Mouse (Mus musculus) liver, embryonic 14.5 days (tissue): Measurements from ENCODE around the gene Ccdc117. TPM values are rescaled to one million over a fixed set of nuclear protein-coding genes. Genes with fewer than 3 reads are reported as not detected.

ENCODE experiments used
- ATAC-seq: fragments of 200-750 bp; cut with Nextera tagmentation; 2 replicates; pipeline ENCODE4 v1.8.0; 2017; ENCODE audit warnings: moderate number of reproducible peaks, mild to moderate bottlenecking, moderate library complexity; ENCODE audit not compliant: insufficient read depth
- DNase-seq, 3 experiments: peaks; one replicate each; pipeline ENCODE4 v3.0.0-alpha.2; 2012 to 2013; ENCODE audit warnings: low read depth in 3 of 3, low spot score in 3 of 3
- H3K27ac ChIP-seq: fragments of 300-500 bp; sonication (generic); 2 replicates; pipeline ENCODE4 v1.5.1; 2014; ENCODE audit warnings: moderate library complexity, mild to moderate bottlenecking, control low read depth, inconsistent platforms
- H3K27me3 ChIP-seq: fragments of 300-500 bp; sonication (generic); 2 replicates; pipeline ENCODE4 v1.6.1; 2014; ENCODE audit warnings: mild to moderate bottlenecking, low read length, moderate library complexity; ENCODE audit not compliant: control insufficient read depth, insufficient read depth
- H3K36me3 ChIP-seq: fragments of 300-500 bp; sonication (generic); replicated peaks from 2 replicates; pipeline ENCODE4 v1.6.1; 2014; ENCODE audit warnings: low read depth; ENCODE audit not compliant: control insufficient read depth, insufficient read depth
- H3K4me1 ChIP-seq, 2 experiments: fragments of 200-500 bp in 1 of 2; fragments of 300-500 bp in 1 of 2; sonication (generic) in 1 of 2; replicated peaks; 2 replicates each; pipeline ENCODE4 v1.6.1; 2012 to 2014; ENCODE audit warnings: antibody characterized with exemption in 1 of 2, inconsistent platforms in 1 of 2, low read length in 1 of 2; ENCODE audit not compliant: control insufficient read depth in 2 of 2, insufficient read depth in 2 of 2
- H3K4me2 ChIP-seq: fragments of 300-500 bp; sonication (generic); 2 replicates; pipeline ENCODE4 v1.6.1; 2014; ENCODE audit warnings: low read depth, mild to moderate bottlenecking, control low read depth, moderate library complexity
- H3K4me3 ChIP-seq, 2 experiments: fragments of 200-500 bp in 1 of 2; fragments of 300-500 bp in 1 of 2; sonication (generic) in 1 of 2; 2 replicates each; pipeline ENCODE4 v1.5.1; 2012 to 2014; ENCODE audit warnings: low read depth in 2 of 2, low read length in 2 of 2, mild to moderate bottlenecking in 2 of 2, control low read depth in 1 of 2, inconsistent platforms in 1 of 2, moderate library complexity in 1 of 2; ENCODE audit not compliant: insufficient read depth in 1 of 2
- H3K9ac ChIP-seq: fragments of 300-500 bp; sonication (generic); replicated peaks from 2 replicates; pipeline ENCODE4 v1.6.1; 2014; ENCODE audit warnings: mild to moderate bottlenecking, control low read depth, moderate library complexity
- H3K9me3 ChIP-seq: fragments of 300-500 bp; sonication (generic); 2 replicates; pipeline ENCODE4 v1.6.1; 2016; ENCODE audit warnings: low read length, mixed read lengths; ENCODE audit not compliant: control insufficient read depth
- CTCF ChIP-seq: IDR thresholded peaks from 2 replicates; pipeline ENCODE4 v1.5.1; 2016; ENCODE audit warnings: antibody characterized with exemption, low read depth, control low read depth
- EP300 ChIP-seq: IDR thresholded peaks from 2 replicates; pipeline ENCODE4 v1.6.1; 2016; ENCODE audit warnings: antibody characterized with exemption, low read depth
- whole genome bisulfite sequencing: fragments of 180-500 bp; shearing (Covaris S2); extraction: QIAGEN DNeasy Blood & Tissue Kit; methylation state at CpG from one replicate; pipeline ENCODE4 v1.1.7; 2014; ENCODE audit not compliant: insufficient replicate concordance; 5-methylcytosine and 5-hydroxymethylcytosine counted together
- polyA plus RNA-seq, 2 experiments: library from polyadenylated mRNA; depleted of rRNA in 1 of 2; stranded (reverse) in 1 of 2; unstranded in 1 of 2; fragments of >200 nt; fragmentation: Nextera tagmentation in 1 of 2; extraction: Ambion mirVana in 1 of 2; gene quantifications; 2 replicates each; pipeline versions ENCODE4 v1.2.1 to v1.2.3; 2012 to 2014

Gene Ccdc117
- polyA plus RNA-seq, 2 experiments, result 6.3 to 7.5 TPM

- WGBS, result 85% methylated on average over 11 of the region's 11 CpGs
- Histone ChIP-seq H3K4me3 (peak overlapping the region in 1 of 2 experiments; percentile 91; a peak in 2 of 4 replicates), H3K9ac (peak overlapping the region; percentile 98), H3K4me2 (peak overlapping the region; percentile 80), H3K27me3 (no peaks in the 10 kb centered on the region), H3K27ac (no peak overlapping the region), H3K4me1 (peaks cover 4 to 12% of the 10 kb centered on the region in 2 experiments; a peak in 3 of 4 replicates), H3K36me3 (peaks cover 44% of the 10 kb centered on the region), H3K9me3 (no peaks in the 10 kb centered on the region)
- ATAC-seq (no peak), DNase-seq (no peak)
- TF ChIP-seq EP300 (no peak), CTCF (no peak)
Observed at GRCm38 (mm10) chr11:5522798-5523415, 19.1 kb downstream of the Ccdc117 start.

DNA sequence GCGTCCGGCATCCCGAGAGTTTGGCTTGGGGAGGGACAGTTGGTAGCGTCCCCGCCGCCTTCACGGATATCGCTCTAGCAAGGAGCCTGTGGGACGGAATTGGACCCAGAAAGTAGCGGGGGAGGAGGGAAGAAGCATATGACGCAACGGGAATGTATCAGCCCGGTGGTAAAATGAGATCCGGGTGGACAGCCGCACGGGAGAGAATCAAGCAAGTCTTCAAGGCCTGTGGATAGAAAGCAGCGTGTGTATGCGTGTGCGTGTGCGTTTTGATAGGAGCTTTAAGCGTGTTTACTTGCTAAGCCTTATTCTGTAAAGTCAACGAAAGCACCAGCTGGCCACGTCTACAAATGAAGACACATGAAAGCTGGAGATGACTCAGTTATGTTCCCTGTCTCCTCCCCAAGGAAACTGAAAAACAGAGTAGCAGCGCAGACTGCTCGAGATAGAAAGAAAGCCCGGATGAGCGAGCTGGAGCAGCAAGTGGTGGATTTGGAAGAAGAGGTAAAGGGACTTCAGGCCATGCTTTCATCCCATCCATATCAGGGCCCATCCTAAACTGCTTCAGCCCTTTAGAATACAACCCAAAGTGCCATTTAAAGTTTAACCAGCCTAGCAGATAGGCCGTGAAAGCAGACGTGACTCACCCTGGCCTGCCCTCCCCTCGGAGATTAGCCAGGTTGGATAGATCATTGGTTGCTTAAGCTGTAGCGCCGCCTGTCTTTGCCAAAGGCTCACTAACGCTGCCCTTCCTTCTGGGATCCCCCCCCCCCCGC lies 20.3 kb downstream of the Ccdc117 start:
- WGBS, result under 1% methylated on average over 34 of the region's 34 CpGs

DNA sequence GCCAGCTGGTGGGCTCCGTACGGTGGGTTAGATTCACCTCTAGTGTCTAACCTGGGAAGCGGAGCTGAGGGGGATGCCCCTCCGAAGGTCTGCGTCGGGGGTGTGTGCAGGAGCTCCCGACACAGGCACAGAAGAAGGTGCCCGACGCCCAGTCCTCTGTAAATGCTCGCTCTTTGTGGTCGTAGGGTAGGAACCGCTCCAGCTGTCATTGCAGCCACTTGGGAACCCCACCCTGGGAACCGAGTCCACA lies 20.8 kb downstream of the Ccdc117 start:
- Histone ChIP-seq H3K4me2 (peak overlapping the region; percentile 80), H3K4me1 (peaks cover 4 to 12% of the 10 kb centered on the region in 2 experiments; a peak in 3 of 4 replicates), H3K36me3 (peaks cover 38% of the 10 kb centered on the region), H3K27ac (peak overlapping the region; percentile 89), H3K9ac (peak overlapping the region; percentile 98), H3K9me3 (no peaks in the 10 kb centered on the region), H3K27me3 (no peaks in the 10 kb centered on the region), H3K4me3 (peak overlapping the region; percentile 91)
- TF ChIP-seq CTCF (no peak), EP300 (no peak)
- DNase-seq (no peak), ATAC-seq (peak; percentile 36)
- under 1% methylated on average over 13 of the region's 13 CpGs for WGBS

More for the DNA sequence above, 20.3 kb downstream of the Ccdc117 start:
- Histone ChIP-seq H3K9me3 (no peaks in the 10 kb centered on the region), H3K4me3 (peak overlapping the region; percentile 91), H3K4me2 (peak overlapping the region; percentile 80), H3K27ac (peak overlapping the region; percentile 89), H3K27me3 (no peaks in the 10 kb centered on the region), H3K36me3 (peaks cover 41% of the 10 kb centered on the region), H3K9ac (peak overlapping the region; percentile 98), H3K4me1 (peaks cover 4 to 12% of the 10 kb centered on the region in 2 experiments; a peak in 3 of 4 replicates)
- peak; percentile 62 for ATAC-seq
- DNase-seq, result peak; percentile 60 to 77 (median 61)
- TF ChIP-seq EP300, result no peak
- TF ChIP-seq CTCF, result peak; percentile 81

DNA sequence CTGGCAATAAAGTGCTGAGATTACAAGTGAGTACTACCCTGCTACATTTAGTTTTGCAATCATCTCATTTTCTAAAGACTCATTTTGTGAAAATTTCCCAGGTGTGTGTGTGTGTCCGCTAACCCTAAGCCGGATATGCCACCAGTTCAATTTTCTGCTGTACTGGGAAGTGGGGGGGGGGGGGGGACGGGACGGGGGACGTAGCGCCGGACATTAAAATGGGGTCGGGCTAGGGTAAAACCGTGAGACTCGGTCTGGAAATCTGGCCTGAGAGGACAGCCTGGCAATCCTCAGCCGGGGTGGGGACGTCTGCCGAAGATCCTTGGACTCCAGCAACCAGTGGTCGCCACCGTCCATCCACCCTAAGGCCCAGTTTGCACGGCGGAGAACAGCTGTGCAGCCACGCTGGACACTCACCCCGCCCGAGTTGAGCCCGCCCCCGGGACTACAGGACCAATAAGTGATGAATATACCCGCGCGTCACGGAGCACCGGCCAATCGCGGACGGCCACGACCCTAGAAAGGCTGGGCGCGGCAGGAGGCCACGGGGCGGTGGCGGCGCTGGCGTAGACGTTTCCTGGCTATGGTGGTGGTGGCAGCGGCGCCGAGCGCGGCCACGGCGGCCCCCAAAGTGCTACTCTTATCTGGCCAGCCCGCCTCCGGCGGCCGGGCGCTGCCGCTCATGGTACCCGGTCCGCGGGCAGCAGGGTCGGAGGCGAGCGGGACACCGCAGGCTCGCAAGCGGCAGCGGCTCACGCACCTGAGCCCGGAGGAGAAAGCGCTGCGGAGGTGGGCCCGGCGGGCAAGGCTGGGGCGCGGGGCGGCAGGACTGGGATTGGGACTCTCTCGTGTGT lies 21.3 kb downstream of the Ccdc117 start, which contains the start of gene Xbp1:
Gene Xbp1 (plus strand): TSS at position 248 of the 854 bp plus-strand sequence.
- no peaks in the 10 kb centered on the region for H3K9me3 ChIP-seq
- H3K27me3 ChIP-seq, result no peaks in the 10 kb centered on the region
- peak; percentile 6; the same call in 1 of the 2 replicates for TF ChIP-seq CTCF
- TF ChIP-seq EP300, result no peak
- H3K27ac ChIP-seq, result peak within 1 kb of the TSS; percentile 89
- peak within 1 kb of the TSS; percentile 98 for H3K9ac ChIP-seq
- peak; percentile 93 for ATAC-seq
- H3K4me3 ChIP-seq, result peak within 1 kb of the TSS; percentile 91
- peaks cover 32% of the 10 kb centered on the region for H3K36me3 ChIP-seq
- peak; percentile 85 to 91 (median 85) for DNase-seq
- peak within 1 kb of the TSS; percentile 80 for H3K4me2 ChIP-seq
- under 1% methylated on average over 71 of the region's 72 CpGs for WGBS
- peaks cover 4 to 12% of the 10 kb centered on the region in 2 experiments; a peak in 3 of 4 replicates for H3K4me1 ChIP-seq
